Mouse (Mus musculus): ENCODE measurements around the gene Lin28b.
"Not testable (repeated sequence)": the region's sequence is repeated elsewhere in the genome, so short reads cannot be mapped to it uniquely, and the experiment has no call there.

The Lin28b gene

DNA sequence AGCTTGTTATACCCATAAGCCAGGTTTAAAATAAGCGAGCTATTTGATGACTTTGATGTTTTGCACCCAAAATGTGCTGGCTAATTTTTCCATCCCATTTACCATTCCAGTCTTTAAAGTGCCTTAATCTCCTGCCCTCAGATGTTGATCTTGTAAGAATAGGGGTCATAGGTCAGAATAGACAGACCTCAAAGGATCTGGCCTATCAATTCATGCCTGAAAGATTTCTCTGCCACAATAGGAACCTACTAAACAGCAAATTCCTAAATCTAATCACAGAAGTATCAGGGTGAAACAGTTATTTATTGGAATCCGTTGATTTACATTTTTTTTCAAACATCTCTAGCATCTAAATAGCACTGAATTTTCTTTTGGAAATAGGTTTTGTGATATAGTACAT lies 74.5 kb downstream of the Lin28b start:
- no peak for DNase-seq (ENCODE audit: low spot score in 2 of 2)

GRCm38 (mm10) chr10:45410624-45411341 lies 75.4 kb downstream of the Lin28b start:
- no peak for DNase-seq (ENCODE audit: low spot score in 2 of 2)

- DNase-seq (ENCODE audit: low spot score in 2 of 2), result no peak
Observed at GRCm38 (mm10) chr10:45399702-45400243, 86.4 kb downstream of the Lin28b start.

DNA sequence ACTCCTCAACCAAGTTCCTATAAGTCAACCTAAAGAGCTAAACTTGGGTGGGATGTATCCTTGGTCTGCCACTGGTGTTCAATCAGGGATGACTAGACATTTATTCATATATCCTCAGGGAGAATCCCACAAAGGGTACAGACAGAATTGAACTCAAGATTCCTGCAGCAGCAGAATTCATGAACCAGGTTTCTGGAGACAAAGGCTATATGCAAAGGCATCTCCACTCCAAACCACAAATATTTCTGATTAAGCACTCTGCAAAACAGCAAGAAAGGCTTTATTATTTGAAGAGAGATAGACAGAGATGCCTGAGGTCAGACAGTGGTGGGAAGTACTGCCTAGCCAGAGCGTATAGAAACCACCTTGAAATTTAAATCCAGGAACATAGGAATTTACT lies 88.0 kb downstream of the Lin28b start:
- DNase-seq (ENCODE audit: low spot score in 2 of 2), result no peak

- no peak for DNase-seq (ENCODE audit: low spot score in 2 of 2)
Observed at GRCm38 (mm10) chr10:45382637-45382958, 103.6 kb downstream of the Lin28b start.

- no peak for DNase-seq (ENCODE audit: low spot score in 2 of 2)
Observed at GRCm38 (mm10) chr10:45381937-45382636, 104.1 kb downstream of the Lin28b start.

DNA sequence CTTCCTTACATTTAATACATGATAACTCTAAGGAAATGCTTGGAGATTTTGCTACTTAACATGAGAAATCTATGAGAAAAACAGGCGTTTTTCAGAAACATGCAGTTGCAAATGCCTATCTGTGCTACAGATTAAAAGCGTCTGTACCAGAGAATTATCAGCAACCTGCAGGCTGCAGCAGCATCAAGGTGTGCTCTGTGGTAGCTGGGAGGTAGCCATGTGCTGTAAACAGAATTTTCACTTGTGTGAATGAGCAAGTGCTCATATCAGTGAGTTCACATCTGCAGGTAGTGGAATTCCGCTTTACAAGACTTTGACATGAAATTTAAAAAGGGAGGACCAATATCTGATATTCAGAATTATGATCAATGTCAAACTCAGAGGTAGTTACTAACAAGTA lies 107.9 kb downstream of the Lin28b start:
- DNase-seq (ENCODE audit: low spot score in 2 of 2), result no peak

GRCm38 (mm10) chr10:45372994-45373692 lies 113.1 kb downstream of the Lin28b start:
- peak; percentile 47 to 56 for DNase-seq (ENCODE audit: low spot score in 2 of 2)

- DNase-seq (ENCODE audit: low spot score in 2 of 2), result no peak
Observed at GRCm38 (mm10) chr10:45370545-45370944, 115.7 kb downstream of the Lin28b start.

DNA sequence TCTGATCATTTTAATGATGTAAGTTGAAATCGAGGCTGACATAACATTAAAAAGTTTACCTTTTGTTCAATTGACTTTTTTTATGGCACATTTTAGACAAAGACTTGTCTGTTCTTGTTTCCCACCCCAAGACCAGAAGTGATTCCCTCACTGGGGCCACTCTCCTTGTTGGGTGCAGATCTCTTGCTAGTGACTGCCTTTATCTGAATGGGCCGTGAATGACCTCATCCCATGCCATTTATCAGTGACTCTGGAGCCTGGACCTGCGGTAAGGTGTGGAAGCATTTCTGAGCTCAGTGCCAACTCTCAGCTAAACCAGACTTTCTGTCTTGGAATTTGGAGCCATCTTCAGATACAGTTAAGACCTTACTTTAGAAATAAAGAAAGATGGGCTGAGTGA lies 116.6 kb downstream of the Lin28b start:
- no peak for DNase-seq (ENCODE audit: low spot score in 2 of 2)

DNA sequence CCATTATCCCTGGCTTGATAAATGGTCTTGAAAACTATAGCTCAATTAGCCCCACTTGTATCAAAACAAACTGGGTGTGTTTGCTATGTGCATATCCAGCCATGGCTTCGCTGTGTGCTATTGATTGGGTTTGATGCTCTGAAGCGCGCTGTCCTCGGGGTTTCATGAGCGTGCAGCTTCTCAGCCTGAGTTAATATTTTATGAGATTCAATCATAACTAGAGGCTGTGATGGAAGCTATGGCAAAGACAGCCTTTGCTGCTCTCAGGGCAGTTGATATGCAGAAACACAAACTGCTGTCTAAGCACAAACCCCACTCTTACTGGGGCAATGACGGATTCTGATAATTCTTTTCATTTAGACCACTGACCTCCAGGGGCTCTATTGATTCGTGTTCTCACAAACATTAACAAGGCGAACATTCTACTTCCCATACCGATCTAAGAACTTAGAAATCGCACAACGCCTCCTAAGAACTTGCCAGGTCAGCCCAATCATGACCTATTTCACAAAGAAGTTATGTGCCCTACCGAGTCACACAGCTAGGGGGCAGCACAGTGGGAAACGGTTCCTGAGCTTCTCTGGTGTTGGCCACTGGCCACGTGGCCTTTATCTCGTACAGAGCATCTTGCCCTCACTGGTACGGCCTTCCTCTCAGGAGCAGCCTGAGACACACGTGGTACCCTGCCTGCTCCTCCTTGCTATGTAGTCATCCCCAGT lies 119.0 kb downstream of the Lin28b start:
- DNase-seq (ENCODE audit: low spot score in 2 of 2), result no peak

GRCm38 (mm10) chr10:45363396-45363795 lies 122.8 kb downstream of the Lin28b start:
- DNase-seq (ENCODE audit: low spot score in 2 of 2), result no peak

DNA sequence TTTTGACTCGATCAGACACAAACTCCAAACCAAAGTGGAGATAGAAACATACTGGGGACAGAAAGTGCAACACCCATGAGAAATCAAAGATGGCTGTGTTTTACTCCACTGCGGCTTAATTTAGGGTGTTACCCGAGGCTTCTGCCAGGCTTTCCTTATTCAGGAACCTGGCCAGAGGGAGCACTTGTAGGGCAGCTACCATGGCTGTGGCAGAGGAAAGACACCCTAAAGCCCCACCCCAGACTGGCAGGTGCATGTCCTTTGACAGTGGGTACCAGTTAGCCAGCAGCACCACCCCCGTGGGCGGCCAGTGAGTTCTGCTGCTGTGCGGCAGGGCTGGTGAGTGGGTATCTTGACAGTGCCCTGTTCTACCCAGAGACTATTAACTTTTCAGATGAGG lies 130.1 kb downstream of the Lin28b start:
- DNase-seq (ENCODE audit: low spot score in 2 of 2), result no peak

- DNase-seq (ENCODE audit: low spot score in 2 of 2), result not testable (repeated sequence)
Observed at GRCm38 (mm10) chr10:45348143-45348542, 138.1 kb downstream of the Lin28b start.

DNA sequence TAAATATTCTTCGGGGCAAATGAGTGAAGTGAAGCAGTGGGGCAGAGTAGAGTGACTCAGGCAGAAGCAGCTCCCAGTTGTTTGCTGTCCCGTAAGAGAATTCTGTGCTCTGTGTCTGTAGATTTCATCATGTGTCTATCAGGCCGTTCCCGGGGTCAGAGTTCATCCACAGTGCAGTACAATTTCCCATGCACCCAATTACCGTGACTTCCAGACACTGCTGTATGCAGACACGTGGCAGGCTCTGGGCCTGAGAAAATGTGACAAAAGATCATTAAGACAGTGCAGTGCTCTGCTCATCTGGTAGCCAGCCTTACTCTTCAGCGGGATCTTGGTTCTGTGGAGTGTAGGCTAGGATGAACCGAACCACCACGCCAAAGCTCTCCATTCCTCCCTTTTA lies 141.0 kb downstream of the Lin28b start:
- no peak for DNase-seq (ENCODE audit: low spot score in 2 of 2)

- DNase-seq (ENCODE audit: low spot score in 2 of 2), result no peak
Observed at GRCm38 (mm10) chr10:45344381-45344780, 141.8 kb downstream of the Lin28b start.

DNA sequence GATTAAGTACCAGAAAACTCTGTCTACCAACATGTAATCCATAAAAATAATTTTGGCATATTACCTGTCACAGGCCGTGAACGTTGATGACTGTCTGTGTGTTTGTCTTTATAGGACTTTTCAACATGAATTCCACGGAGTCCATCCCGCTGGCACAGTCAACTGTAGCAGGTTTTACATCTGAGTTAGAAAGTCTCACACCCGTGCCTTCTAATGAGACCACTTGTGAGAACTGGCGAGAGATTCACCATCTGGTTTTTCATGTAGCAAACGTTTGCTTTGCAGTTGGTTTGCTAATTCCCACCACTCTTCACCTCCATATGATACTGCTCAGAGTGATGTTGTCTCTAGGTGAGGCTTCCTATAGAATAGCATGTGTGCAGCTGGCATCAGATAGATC lies 147.1 kb downstream of the Lin28b start:
- DNase-seq (ENCODE audit: low spot score in 2 of 2), result no peak

DNA sequence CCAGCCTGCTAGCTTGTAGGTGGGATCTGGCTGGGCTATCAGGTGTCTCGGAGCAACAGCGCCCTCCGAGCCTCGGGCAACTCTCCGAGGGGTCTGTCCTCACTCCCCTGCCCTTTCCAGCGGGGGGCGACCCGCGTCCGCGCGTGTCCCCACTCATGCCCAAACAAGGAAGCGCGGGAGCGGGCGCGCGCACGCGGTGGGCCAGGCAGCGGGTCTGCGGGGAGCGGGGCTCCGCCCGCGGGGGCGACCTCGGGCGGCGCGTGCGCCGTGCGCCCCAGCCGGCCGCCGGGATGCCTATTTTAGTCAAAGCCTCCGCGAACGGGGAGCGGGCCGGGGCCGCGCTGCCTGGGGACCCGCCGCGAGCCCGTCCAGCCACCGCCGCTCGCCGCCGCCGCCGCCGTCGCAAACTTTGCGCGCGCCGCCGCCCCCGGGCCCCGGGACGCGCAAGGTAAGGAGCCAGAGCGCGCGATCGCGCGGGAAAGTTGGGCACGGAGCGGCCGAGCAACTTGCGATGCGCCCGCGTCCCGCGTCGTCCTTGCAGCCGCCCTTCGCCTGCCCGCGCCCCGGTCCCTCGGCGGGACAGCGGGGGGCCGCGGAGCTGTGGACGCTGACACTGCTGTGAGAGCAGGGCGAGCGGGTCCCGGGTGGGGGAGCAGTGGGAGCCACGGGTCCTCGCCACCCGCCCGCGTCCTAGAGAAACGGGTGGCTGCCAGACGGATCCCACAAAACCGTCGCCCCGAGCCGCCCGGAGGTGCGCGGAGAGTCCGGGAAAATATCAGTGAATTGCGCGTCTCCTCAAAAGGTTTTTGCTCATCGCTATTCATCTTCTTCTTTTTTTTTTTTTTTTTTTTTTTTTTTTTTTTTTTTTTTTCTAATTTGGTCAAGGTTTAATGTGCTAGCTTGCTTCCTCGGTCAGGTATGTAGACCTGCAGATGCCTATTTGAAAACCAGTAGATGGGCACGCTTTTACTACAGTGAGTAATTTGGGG lies 150.5 kb downstream of the Lin28b start, which contains the start of gene Bves:
Gene Bves, plus strand, starts transcription at position 339 of the 989 bp plus-strand sequence.
- peak in 1 of 2 experiments; percentile 6 for DNase-seq (ENCODE audit: low spot score in 2 of 2)

GRCm38 (mm10) chr10:45334925-45335324 lies 151.3 kb downstream of the Lin28b start:
- DNase-seq (ENCODE audit: low spot score in 2 of 2), result no peak

- DNase-seq (ENCODE audit: low spot score in 2 of 2), result no peak
Observed at GRCm38 (mm10) chr10:45328196-45329000, 157.8 kb downstream of the Lin28b start.
